Mouse (Mus musculus): Measurements from ENCODE around the gene Clic4. TPM values are rescaled to one million over a fixed set of nuclear protein-coding genes. Genes with fewer than 3 reads are reported as not detected.
A peak's percentile ranks its signal among the peaks of the same experiment; 100 is the strongest.

Gene Clic4
- polyA plus RNA-seq, 1 experiment from 2014 or later: 185 TPM

GRCm38 (mm10) chr4:135306971-135307632, 34.5 kb upstream of the Clic4 start:
- peaks cover 26% of the 10 kb centered on the region for H3K4me1 ChIP-seq
- H3K9ac ChIP-seq: no peak overlapping the region
- H3K9me3 ChIP-seq: no peaks in the 10 kb centered on the region
- no peaks in the 10 kb centered on the region for H3K27me3 ChIP-seq
- H3K4me3 ChIP-seq: no peak overlapping the region
- ATAC-seq (ENCODE audit: borderline replicate concordance, extremely low read depth, low FRiP score, low TSS enrichment): peak; percentile 13; the same call in 1 of the 2 replicates
- 42% methylated on average over 17 of the region's 17 CpGs for WGBS
- H3K27ac ChIP-seq: peak overlapping the region; percentile 56
- H3K4me2 ChIP-seq: no peak overlapping the region; the same call in 1 of the 2 replicates
- no peaks in the 10 kb centered on the region for H3K36me3 ChIP-seq

GRCm38 (mm10) chr4:135306533-135306932, 33.9 kb upstream of the Clic4 start:
- H3K4me3 ChIP-seq: no peak overlapping the region
- no peaks in the 10 kb centered on the region for H3K36me3 ChIP-seq
- peaks cover 28% of the 10 kb centered on the region for H3K4me1 ChIP-seq
- WGBS: 35% methylated on average over 4 of the region's 4 CpGs
- H3K9me3 ChIP-seq: no peaks in the 10 kb centered on the region
- peak; percentile 35; the same call in 1 of the 2 replicates for ATAC-seq (ENCODE audit: borderline replicate concordance, extremely low read depth, low FRiP score, low TSS enrichment)
- H3K27me3 ChIP-seq: no peaks in the 10 kb centered on the region
- no peak overlapping the region for H3K9ac ChIP-seq
- H3K4me2 ChIP-seq: no peak overlapping the region
- peak overlapping the region; percentile 56 for H3K27ac ChIP-seq

- no peak for ATAC-seq (ENCODE audit: borderline replicate concordance, extremely low read depth, low FRiP score, low TSS enrichment)
- Histone ChIP-seq H3K27me3 (no peaks in the 10 kb centered on the region), H3K9me3 (no peaks in the 10 kb centered on the region), H3K36me3 (no peaks in the 10 kb centered on the region), H3K9ac (no peak overlapping the region), H3K4me1 (peaks cover 34% of the 10 kb centered on the region), H3K4me2 (no peak overlapping the region), H3K4me3 (no peak overlapping the region), H3K27ac (no peak overlapping the region)
- WGBS: 69% methylated on average over 10 of the region's 10 CpGs
Measured at GRCm38 (mm10) chr4:135302261-135302660, 29.6 kb upstream of the Clic4 start.

GRCm38 (mm10) chr4:135301166-135301565, 28.6 kb upstream of the Clic4 start:
- Histone ChIP-seq H3K36me3 (no peaks in the 10 kb centered on the region), H3K4me2 (no peak overlapping the region), H3K27me3 (no peaks in the 10 kb centered on the region), H3K4me3 (no peak overlapping the region), H3K4me1 (peaks cover 27% of the 10 kb centered on the region), H3K9me3 (no peaks in the 10 kb centered on the region), H3K27ac (no peak overlapping the region), H3K9ac (no peak overlapping the region)
- WGBS: 51% methylated on average over 3 of the region's 3 CpGs
- ATAC-seq (ENCODE audit: borderline replicate concordance, extremely low read depth, low FRiP score, low TSS enrichment): no peak

- 87% methylated on average over 26 of the region's 26 CpGs for WGBS
- Histone ChIP-seq H3K4me1 (peaks cover 27% of the 10 kb centered on the region), H3K4me2 (no peak overlapping the region), H3K27me3 (no peaks in the 10 kb centered on the region), H3K36me3 (no peaks in the 10 kb centered on the region), H3K27ac (no peak overlapping the region), H3K9me3 (no peaks in the 10 kb centered on the region), H3K9ac (no peak overlapping the region), H3K4me3 (no peak overlapping the region)
- ATAC-seq (ENCODE audit: borderline replicate concordance, extremely low read depth, low FRiP score, low TSS enrichment): no peak
Measured at GRCm38 (mm10) chr4:135300248-135301041, 27.8 kb upstream of the Clic4 start.

GRCm38 (mm10) chr4:135298680-135299079, 26.1 kb upstream of the Clic4 start:
- Histone ChIP-seq H3K9ac (no peak overlapping the region), H3K4me2 (no peak overlapping the region), H3K9me3 (no peaks in the 10 kb centered on the region), H3K27ac (peak overlapping the region; percentile 65), H3K4me3 (no peak overlapping the region), H3K27me3 (no peaks in the 10 kb centered on the region), H3K36me3 (no peaks in the 10 kb centered on the region), H3K4me1 (peaks cover 27% of the 10 kb centered on the region)
- ATAC-seq (ENCODE audit: borderline replicate concordance, extremely low read depth, low FRiP score, low TSS enrichment): no peak
- WGBS: 67% methylated on average over 10 of the region's 10 CpGs

- 0 out of 2 replicates have a peak overlapping the region, but pooled peaks have one; percentile 2 for H3K9ac ChIP-seq
- peaks cover 27% of the 10 kb centered on the region for H3K4me1 ChIP-seq
- H3K4me3 ChIP-seq: no peak overlapping the region
- H3K36me3 ChIP-seq: no peaks in the 10 kb centered on the region
- H3K4me2 ChIP-seq: no peak overlapping the region
- 51% methylated on average over 15 of the region's 15 CpGs for WGBS
- H3K27ac ChIP-seq: peak overlapping the region; percentile 65
- H3K27me3 ChIP-seq: no peaks in the 10 kb centered on the region
- H3K9me3 ChIP-seq: no peaks in the 10 kb centered on the region
- peak; percentile 79 for ATAC-seq (ENCODE audit: borderline replicate concordance, extremely low read depth, low FRiP score, low TSS enrichment)
Measured at GRCm38 (mm10) chr4:135297931-135298546, 25.4 kb upstream of the Clic4 start.

GRCm38 (mm10) chr4:135297146-135297545, 24.5 kb upstream of the Clic4 start:
- Histone ChIP-seq H3K4me3 (no peak overlapping the region), H3K9ac (no peak overlapping the region), H3K36me3 (no peaks in the 10 kb centered on the region), H3K4me1 (peaks cover 34% of the 10 kb centered on the region), H3K27ac (no peak overlapping the region), H3K9me3 (no peaks in the 10 kb centered on the region), H3K27me3 (no peaks in the 10 kb centered on the region), H3K4me2 (no peak overlapping the region)
- 74% methylated on average over 7 of the region's 7 CpGs for WGBS
- ATAC-seq (ENCODE audit: borderline replicate concordance, extremely low read depth, low FRiP score, low TSS enrichment): no peak

GRCm38 (mm10) chr4:135296565-135296964, 24.0 kb upstream of the Clic4 start:
- ATAC-seq (ENCODE audit: borderline replicate concordance, extremely low read depth, low FRiP score, low TSS enrichment): no peak
- Histone ChIP-seq H3K4me1 (peaks cover 36% of the 10 kb centered on the region), H3K9me3 (no peaks in the 10 kb centered on the region), H3K36me3 (no peaks in the 10 kb centered on the region), H3K4me2 (no peak overlapping the region), H3K27me3 (no peaks in the 10 kb centered on the region), H3K27ac (no peak overlapping the region), H3K4me3 (no peak overlapping the region), H3K9ac (no peak overlapping the region)

GRCm38 (mm10) chr4:135293813-135294212, 21.2 kb upstream of the Clic4 start:
- H3K27me3 ChIP-seq: no peaks in the 10 kb centered on the region
- H3K27ac ChIP-seq: no peak overlapping the region
- H3K4me1 ChIP-seq: peaks cover 38% of the 10 kb centered on the region
- ATAC-seq (ENCODE audit: borderline replicate concordance, extremely low read depth, low FRiP score, low TSS enrichment): no peak
- 64% methylated on average over 3 of the region's 3 CpGs for WGBS
- no peak overlapping the region for H3K4me3 ChIP-seq
- no peaks in the 10 kb centered on the region for H3K36me3 ChIP-seq
- no peak overlapping the region for H3K9ac ChIP-seq
- no peak overlapping the region for H3K4me2 ChIP-seq
- no peaks in the 10 kb centered on the region for H3K9me3 ChIP-seq

GRCm38 (mm10) chr4:135292477-135293089, 20.0 kb upstream of the Clic4 start:
- no peaks in the 10 kb centered on the region for H3K9me3 ChIP-seq
- 0 out of 2 replicates have a peak overlapping the region, but pooled peaks have one; percentile 32 for H3K27ac ChIP-seq
- no peaks in the 10 kb centered on the region for H3K36me3 ChIP-seq
- H3K4me1 ChIP-seq: peaks cover 30% of the 10 kb centered on the region
- no peak overlapping the region for H3K4me3 ChIP-seq
- 7% methylated on average over 12 of the region's 12 CpGs for whole genome bisulfite sequencing
- no peak overlapping the region for H3K9ac ChIP-seq
- H3K27me3 ChIP-seq: no peaks in the 10 kb centered on the region
- ATAC-seq (ENCODE audit: borderline replicate concordance, extremely low read depth, low FRiP score, low TSS enrichment): peak; percentile 48; the same call in 1 of the 2 replicates
- peak overlapping the region; percentile 40 for H3K4me2 ChIP-seq
